Mouse (Mus musculus) embryo, embryonic 10.5 days (tissue): ENCODE data around the gene H2-D1.
"Not testable (repeated sequence)": the region's sequence is repeated elsewhere in the genome, so short reads cannot be mapped to it uniquely, and the experiment has no call there.

Experiments used
- DNase-seq: peaks from one replicate; pipeline ENCODE4 v3.0.0-alpha.2; 2015; ENCODE audit warnings: low spot score

The H2-D1 gene

DNA sequence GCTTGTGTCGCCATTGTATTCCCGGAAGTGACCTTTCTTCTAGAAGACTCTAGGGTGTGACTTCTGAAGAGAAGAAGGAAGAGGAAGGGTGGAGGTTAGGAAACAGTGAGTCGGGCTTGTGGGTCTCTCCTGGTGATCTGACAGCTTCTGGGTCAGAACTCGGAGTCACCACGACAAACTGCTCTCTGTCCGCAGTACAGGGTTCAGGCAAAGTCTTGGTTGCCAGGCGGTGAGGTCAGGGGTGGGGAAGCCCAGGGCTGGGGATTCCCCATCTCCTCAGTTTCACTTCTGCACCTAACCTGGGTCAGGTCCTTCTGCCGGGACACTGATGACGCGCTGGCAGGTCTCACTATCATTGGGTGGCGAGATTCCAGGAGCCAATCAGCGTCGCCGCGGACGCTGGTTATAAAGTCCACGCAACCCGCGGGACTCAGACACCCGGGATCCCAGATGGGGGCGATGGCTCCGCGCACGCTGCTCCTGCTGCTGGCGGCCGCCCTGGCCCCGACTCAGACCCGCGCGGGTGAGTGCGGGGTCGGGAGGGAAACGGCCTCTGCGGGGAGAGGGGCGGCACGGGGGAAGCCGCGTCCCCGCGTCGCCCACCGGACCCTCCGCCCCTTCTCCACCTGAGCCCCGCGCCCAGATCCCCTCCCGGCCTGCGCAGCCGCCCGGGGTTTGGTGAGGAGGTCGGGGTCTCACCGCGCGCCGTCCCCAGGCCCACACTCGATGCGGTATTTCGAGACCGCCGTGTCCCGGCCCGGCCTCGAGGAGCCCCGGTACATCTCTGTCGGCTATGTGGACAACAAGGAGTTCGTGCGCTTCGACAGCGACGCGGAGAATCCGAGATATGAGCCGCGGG lies at the start of gene H2-D1:
Gene H2-D1 (plus strand): TSS at position 67 of the 859 bp plus-strand sequence.
- peak; percentile 92 for DNase-seq

DNA sequence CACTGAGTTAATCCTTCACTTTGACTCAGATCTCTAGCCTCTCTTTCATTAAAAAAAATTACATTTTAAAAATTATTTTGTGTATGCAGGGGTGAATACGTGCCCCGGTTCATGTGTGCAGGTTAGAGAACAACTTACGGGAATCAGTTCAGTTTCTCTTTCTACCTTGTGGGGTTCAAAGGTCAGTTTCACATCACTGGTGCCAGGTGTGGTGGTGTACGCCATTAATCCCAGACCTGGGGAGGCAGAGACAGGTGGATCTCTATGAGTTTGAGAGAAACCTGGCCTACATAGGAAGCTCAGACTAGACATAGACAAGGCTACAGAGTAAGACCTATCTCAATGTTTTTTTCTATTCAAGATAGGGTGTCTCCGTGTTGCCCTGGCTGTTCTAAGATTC lies 49.5 kb upstream of the H2-D1 start:
- DNase-seq: no peak

DNA sequence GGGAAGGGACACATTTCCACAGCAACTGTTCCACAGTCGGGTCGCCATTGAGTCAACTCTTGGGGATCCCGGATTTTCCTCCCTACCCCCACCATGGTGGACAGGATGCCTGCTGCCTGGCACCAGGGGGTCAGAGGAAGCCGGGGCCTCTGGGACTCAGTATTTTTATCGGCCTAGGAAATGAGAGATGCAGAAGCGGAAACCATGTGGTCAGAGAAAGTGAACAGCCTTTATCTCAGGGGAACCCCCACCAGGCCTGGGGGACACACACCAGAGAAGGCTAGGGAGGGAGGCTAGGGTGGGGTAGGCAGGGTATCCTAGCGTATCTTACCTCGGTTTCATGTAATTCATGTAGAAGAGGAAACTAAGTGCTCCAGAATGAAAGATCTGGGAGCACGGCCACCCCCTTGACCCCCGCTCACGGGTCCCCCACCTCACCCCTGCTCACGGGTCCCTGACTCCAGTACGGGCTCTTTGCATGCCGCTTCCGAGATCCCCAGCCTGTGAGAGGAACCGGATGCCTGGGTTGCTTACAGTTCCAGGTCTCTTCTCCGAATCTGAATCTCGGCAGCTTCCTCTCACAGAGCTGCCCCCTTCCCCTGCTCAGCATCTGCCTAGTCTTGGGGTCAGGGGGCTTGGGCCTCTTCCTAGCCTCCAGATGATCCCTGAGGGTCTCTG lies 43.9 kb upstream of the H2-D1 start:
- no peak for DNase-seq

DNA sequence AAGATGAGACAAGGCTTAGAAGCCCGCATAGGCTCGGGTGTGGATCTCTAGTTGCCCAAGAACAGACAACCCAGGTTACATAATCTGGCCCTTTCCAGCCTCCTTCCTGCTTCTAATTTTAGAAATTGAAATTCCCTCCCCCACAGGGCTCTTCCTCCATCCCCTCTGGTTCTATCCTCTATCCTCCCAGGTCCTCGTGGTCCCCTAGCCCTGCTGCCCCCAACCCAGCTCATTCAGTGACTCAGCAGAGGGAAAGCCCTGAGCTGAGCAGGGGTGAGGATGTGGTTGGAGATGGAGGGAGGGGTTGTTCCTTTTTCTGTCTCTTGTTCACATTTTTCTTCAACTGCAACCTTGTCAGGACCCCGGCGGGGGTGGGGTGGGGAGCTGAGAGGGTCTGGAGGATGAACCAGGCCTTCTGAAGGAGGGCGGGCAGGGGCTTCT lies 42.9 kb upstream of the H2-D1 start:
- DNase-seq: no peak

DNA sequence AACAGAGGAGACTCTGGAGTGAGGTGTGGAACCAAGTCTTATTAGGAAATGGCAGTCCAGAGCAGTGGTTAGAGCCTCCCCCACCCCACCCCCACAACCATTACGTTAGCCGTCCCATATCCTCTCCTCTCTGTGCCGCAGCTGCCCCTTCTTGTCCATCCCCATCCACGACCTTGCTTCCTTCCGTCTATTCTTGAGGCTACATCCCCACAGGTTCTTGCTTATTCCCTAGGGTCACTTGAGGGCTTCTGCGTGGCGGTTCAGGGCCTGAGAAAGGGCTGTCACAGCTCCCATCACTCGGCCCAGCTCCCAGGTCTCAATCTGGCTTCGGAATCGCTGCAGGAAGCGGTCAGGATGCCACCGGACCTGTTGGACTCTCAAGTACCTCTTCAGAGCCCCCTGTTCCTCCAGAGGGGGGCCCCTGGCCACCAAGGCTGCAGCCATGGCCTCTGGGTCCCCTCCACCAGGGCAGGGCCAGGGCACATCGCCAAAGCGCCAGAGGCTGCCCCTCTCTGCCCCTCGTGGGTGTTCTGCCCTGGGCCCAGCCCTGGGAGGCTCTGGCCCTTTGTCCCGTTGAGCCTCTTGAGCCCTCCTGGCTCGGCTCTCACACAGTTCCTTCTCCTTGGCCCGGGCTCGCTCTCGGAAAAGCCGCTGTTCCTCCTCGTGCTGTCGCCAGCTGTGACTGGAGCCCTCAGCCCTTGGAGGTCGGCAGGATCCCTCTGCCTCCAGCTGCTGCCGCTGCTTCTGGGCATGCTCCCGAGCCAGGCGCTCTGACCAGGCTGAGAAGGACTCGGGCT lies 42.2 kb upstream of the H2-D1 start, which contains the start of gene Gm16181:
Gene Gm16181 (plus strand): TSS at position 679 of the 797 bp plus-strand sequence.
- no peak for DNase-seq

DNA sequence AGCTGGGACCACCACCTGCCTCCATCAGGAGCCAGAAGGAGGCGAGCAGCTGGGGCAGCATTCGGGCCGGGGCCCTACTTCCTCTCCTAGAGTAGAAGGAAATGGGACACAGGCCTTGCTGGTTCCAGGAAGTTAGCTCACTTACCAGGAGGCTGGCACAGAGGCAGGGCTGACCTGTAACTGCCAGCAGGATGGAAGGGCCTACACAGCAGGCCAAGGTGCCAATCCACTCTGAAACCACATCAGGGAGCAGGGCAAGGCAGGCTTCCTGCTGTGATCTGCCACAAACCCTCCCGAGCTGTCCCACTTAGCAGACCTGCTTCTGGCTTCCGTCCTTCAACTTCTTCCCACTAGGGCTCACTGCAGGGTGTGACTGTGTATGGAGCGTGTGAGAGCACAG lies 40.2 kb upstream of the H2-D1 start:
- DNase-seq: no peak

DNA sequence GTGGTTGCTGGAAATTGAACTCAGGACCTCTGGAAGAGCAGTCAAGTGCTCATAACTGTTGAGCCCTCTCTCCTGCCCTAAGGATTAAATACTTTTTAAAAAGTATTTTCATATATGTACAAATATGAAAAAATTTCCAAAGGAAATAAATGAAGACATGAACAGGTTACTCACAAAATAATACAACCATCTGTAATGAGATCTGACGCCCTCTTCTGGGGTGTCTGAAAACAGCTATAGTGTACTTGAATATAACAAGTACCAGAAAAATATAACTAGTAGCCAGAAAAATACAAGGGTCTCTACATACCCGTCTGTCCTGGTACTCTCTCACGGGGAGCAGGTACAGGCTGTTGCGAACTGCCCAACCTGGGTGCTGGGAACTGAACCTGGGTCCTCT lies 37.9 kb upstream of the H2-D1 start:
- DNase-seq: no peak

DNA sequence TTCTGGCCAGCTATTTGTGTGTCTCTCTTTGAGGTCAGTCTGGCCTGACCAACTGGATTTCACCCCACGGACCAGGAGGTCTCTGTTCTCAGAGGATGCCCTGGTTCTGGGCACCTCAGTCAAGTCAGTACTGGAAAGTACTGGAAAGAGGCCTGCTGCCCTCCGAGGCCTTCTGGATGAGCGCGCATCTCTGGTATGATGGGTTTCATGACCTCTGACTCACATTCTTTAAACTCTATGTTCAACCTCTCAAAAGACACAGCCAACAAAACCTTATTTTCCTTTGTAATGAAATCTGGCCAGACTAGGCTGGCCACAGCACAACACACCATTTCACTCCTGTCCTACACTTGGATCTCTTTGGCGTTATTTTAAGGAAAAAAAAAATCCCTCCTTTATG lies 37.1 kb upstream of the H2-D1 start:
- no peak for DNase-seq

DNA sequence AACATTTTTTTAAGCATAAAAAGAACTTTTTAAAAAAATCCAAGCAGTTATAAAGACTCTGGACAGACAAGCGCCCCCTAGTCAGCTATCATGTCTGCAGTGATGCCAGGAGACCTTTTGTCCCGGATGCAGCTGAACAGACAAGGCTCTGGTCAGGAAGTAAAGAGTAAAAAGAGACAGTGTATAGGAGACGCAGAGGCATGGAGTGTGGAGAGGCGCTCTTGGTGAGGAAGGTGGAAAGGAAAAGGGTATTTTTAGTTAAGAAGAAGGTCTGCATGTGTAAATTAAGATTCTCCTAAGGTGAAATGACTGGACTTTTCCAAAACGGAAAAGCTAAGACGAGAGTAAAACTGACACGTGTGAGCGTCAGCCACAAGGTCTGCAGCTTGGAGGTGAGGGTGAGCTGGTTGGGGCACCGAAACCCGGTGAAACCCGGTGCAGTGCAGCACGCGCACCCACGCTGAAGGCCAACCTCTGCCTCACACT lies 35.9 kb upstream of the H2-D1 start:
- no peak for DNase-seq

DNA sequence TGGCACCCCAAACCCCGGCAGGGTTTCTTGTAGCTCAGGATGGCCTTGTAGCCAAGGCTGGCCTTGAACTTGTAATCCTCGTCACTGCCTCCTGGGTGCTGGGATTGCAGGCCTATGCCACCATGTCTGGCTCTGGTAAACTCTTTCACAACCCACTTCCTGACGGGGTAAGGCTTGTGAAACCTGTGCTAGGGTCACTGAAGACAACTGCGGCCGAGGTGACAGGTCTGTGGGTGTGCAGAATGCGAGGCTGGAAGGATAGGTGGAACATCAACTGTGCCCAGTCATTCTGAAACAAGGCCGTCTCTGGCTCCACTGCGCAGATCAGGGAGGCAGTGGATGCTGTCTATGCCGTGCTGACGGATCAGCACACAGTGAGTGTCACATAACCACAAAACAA lies 31.5 kb upstream of the H2-D1 start:
- no peak for DNase-seq

DNA sequence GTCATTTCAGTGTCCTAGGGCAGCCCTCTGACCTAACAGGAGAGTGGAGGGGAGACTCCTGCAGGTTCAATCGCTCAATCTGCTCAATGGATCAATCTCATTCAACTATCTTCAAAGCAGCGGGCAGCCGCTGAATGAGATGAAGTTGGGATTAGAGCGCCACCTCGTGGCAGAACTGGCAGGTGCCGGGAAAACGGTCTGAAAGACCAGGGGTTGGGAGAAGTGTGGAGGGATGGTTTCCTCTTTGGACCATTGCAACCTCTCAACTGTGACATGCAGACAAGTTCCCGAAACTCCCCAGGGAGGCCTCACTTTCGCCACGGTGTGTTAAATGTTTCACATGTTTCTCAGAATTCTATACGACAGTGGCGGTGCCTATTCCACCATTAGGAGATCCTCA lies 30.5 kb upstream of the H2-D1 start:
- DNase-seq: peak; percentile 94

DNA sequence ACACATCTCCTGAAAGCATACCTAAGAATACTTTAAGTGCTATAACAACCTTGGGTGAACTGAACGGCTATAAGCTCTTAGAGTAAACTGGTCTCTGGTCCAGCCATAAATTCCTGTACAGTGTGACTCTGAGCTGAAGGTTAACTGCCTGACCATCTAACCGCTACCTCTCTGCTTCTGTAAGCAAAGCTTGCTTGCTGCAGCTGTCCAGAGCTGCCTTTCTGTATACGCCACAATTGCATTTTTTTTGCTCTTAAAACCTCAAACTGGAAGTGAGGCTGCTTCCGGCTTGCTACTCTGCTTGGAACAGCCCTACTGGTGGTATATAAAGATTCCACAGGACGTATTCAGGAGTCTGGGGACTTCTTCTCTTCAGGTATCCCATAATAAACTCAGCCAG lies 29.9 kb upstream of the H2-D1 start:
- no peak for DNase-seq

DNA sequence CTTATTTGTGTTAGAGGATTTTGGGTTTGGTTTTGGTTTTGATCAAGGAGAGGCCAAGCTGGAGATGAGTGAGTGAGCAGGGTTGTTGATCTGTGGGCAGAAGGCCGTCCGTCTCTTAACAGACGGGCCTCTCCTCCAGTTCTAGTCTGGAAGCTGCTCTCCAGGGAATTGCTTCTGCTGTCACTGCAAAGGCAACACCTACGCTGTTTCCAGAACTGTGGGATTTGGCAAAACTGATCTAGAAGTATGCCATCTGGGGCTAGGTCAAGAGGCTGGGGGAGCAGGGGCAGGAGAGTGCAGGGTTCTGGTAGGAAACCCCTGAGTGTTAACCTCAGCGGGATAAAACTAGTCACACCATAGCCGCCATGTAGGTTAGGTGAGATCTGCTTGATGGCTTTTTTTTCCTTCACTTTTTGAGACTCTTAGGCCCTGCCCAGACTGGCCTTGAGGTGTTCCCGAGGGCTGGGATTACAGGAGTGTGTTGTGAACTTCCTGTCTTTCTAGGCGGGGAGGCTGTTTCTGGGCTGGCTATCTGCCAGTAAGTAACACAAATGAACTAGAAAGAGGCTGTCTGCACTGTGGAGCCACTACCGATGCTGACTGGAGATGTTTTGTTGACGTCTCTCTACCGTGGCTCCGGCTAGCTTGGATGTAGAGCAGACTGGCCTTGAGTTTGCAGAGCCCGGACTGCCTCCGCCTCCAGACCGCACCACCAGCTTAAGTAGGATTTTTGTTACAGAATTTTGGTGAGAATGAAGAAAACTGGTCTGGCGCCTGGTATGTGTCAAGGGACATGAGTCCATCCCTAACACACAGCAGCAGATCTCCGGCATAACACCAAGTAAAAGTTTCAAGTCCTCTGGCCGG lies 29.2 kb upstream of the H2-D1 start, which contains the start of gene Atp6v1g2:
Gene Atp6v1g2 (plus strand): TSS at position 547 of the 867 bp plus-strand sequence.
- no peak for DNase-seq

DNA sequence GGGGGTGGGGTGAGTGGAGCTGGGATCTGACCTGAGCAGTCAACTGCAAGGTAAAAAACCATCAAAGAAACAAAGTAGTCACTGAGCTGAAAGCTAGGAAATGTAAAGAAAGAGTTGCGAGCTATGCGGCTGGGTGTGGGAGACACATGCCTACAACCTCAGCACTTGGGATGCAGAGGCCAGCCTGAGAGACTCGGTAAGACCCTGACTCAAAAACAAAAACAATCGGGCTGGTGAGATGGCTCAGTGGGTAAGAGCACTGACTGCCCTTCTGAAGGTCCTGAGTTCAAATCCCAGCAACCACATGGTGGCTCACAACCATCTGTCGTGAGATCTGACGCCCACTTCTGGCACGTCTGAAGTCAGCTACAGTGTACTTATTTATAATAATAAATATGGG lies 28.4 kb upstream of the H2-D1 start:
- DNase-seq: not testable (repeated sequence)

DNA sequence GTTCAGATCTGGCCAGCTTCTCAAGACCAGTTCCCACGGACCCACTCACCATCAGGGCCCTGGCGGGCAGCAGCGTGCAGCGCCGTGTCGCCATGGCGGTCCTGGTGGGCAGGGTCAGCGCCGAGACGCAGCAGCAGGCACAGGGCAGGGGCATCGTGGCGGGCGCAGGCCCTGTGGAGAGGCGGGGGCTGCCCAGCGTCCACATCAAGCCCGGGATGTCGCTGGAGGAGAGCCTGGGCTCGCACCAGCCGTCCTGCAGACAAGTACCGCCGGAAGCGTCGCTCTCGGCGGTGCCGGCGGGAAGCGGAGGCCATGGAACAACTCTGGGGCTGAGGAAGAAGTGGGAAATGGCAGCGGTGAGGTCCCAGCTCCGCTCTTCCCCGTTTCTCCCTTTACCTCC lies 27.6 kb upstream of the H2-D1 start:
- peak; percentile 68 for DNase-seq

DNA sequence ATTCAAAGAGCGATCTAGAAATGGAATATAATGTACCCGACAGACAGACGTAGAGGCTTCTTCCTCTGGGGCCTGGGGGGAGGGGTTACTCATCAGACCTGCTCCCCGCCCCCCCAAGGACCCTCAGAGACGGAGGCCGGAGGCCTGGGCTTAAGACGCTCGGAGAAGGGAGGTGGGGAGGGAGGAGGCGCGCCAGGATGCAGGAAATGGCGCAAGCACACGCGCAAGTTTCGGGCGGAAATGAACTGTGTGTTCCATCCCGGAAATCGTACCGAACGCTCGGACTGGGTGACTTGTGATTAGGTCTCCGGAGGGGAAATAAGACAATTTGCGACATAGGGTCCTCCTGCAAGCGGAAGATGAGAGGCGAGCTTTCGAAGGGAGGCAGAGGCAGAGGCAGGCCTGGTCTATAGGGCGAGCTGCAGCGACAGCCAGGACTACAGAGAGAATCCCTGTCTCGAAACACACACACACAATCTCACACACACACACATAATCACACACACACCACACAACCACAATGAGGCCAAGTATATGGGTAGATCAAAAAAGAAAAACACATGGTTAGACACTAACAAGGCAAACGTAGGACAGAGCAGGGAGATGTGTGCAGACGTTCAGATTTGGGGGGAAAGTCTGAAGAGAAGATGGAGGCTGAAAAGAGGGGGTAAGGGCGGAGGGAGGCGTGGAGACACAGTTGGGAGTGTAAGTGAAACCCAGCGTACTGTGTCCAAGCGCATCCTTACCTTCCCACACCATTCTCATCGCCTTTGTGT lies 26.7 kb upstream of the H2-D1 start, which contains the start of gene Nfkbil1:
Gene Nfkbil1 (minus strand): TSS at position 179 of the 776 bp plus-strand sequence.
- DNase-seq: peak; percentile 98

DNA sequence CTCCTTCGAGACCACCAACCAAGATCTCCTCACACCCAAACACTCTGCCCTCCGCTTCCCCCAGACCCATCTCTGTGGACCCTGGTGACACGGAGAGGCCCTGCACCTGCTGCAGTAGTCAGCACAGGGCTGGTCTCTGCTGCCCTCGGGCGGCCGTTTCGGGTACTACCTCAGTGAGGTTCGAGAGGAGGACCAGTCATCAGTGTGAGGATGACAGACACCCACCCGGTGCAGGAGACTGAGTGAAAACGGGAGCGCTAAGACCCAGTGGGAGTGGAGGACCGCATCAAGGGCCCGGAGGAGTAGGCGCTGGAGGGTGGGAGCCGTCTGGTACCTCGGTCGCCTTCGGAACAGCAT lies 26.2 kb upstream of the H2-D1 start:
- peak; percentile 96 for DNase-seq

DNA sequence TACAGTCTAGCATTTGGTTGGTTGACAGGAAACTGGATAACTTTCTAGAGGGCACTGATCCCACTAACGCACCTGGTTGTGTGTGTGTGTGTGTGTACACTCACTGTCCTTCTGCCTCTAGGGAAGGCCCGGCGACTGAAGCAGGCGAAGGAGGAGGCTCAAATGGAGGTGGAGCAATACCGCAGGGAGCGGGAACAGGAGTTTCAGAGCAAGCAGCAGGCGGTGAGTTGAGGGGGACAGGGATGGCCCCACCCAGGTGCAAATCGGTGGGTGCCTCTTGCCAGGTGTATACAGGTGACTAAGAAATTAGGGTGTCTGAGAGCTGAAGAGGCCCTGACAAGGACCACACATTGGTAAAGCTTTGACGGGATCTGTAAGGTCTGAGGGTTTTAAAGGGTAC lies 25.5 kb upstream of the H2-D1 start:
- no peak for DNase-seq

DNA sequence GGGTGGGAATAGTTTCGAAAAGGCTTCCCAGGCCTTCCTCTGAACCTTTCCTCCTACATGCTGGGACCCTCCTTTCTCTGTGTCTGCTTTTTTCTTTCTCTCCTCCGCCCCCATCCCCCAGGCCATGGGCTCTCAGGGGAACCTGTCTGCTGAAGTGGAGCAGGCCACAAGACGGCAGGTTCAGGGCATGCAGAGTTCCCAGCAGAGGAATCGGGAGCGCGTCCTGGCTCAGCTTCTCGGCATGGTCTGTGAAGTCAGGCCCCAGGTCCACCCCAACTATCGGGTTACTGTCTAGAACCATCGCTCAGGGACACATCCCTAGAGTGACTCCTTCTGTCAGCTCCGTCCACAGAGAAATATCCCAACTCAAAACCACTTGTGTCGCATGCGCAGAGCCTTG lies 25.0 kb upstream of the H2-D1 start:
- DNase-seq: no peak

DNA sequence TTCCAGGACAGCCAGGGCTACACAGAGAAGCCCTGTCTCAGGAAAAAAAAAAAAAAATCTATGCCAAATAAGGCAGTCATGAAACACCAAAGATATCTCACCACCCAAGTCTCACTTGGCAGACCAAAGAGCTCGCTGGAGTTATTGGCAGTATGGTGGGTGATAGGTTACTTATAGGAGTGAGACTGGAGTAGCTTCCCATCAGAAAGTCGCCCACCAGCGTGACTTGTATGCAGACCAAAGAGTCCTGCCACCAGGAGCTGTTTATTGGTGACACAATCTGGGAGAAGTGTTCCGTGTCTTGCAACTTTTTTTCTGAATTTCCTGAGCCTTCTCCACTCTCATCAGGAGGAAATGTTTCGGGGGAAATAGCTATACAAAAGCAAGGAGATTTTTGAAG lies 22.8 kb upstream of the H2-D1 start:
- DNase-seq: no peak
